Mouse (Mus musculus) mature B cell (primary cell): ENCODE measurements around the gene Olfr366.
"Not testable (repeated sequence)": the region's sequence is repeated elsewhere in the genome, so short reads cannot be mapped to it uniquely, and the experiment has no call there.

Source experiments
- in situ Hi-C: fragments of 300-500 bp; cut with MboI; formaldehyde crosslinking; loops from 2 replicates; pipeline ENCODE4 v1.14.3; 2019

Olfr366 gene

DNA sequence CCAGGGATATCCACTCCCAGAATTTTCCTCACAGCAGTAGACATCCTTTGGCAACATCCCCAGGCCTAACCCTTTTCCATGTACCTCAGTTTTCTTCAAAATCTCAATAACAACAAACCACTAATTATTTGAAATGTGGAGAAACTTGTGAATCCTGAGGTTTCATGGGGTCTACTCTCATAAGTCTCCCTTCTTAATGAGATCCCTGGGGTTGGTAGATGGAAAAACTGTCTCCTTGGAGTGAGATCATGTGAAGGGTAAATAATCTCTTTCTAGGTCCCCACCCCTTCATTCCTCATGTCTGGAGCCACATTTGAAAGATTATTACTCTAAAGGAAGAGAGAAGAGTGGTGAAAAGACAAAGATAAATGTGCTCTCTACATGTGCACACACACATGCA, at the start of gene Olfr366:
Gene Olfr366 (plus strand): TSS at position 301 of the 400 bp plus-strand sequence.
- in situ Hi-C loops: no loop called here

GRCm38 (mm10) chr2:37187898-37188297, 23.5 kb upstream of the Olfr366 start, which contains the start of gene Olfr365:
Olfr365 (plus strand) TSS chr2:37188198.
- in situ Hi-C loops: no loop called here

DNA sequence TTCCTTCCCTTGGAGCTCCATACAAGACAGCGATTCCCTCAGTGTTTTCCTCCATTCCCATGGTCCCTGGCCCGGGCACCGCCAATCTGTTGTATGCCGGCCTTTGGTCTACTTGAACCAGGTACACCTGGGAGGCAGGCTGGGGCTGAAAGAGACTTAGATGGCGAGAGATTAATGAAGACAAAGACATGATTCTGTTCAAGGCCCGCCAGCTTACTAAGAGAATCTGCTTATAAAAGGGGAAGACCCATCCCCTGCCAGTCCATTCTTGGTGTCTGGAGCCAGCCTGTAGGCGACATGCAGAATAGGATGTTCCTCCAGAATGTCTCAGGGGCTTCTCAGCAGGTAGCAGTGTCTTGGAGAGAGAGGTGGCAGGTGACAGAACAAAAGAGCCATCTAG, 50.4 kb downstream of the Olfr366 start:
- in situ Hi-C loops: not testable (repeated sequence)
